Mouse (Mus musculus) layer of hippocampus, adult 9-11 months (tissue): ENCODE results near the gene Hyal4.

Experiments
- DNase-seq: peaks from one replicate; pipeline ENCODE4 v3.0.0; 2022

Hyal4 gene

GRCm38 (mm10) chr6:24748029-24748428 is at the start of gene Hyal4:
Hyal4 (plus strand) TSS chr6:24748329.
- DNase-seq, result no peak

GRCm38 (mm10) chr6:24707090-24707489 is 41.0 kb upstream of the Hyal4 start:
- DNase-seq, result no peak

GRCm38 (mm10) chr6:24707499-24707898 is 40.6 kb upstream of the Hyal4 start:
- no peak for DNase-seq

GRCm38 (mm10) chr6:24721317-24722099 is 26.6 kb upstream of the Hyal4 start:
- peak; percentile 41 for DNase-seq

GRCm38 (mm10) chr6:24728130-24728529 is 20.0 kb upstream of the Hyal4 start:
- DNase-seq, result no peak

GRCm38 (mm10) chr6:24732945-24733344 is 15.2 kb upstream of the Hyal4 start, which contains the start of gene Hyal6:
Hyal6 (plus strand) TSS chr6:24733245.
- no peak for DNase-seq

- DNase-seq, result no peak
These were observed 13.6 kb upstream of the Hyal4 start for GRCm38 (mm10) chr6:24734565-24734964.

- DNase-seq, result no peak
These were observed 11.2 kb downstream of the Hyal4 start for GRCm38 (mm10) chr6:24759281-24759680.

GRCm38 (mm10) chr6:24766261-24766660 is 18.1 kb downstream of the Hyal4 start:
- DNase-seq, result no peak

- no peak for DNase-seq
These were observed 31.1 kb downstream of the Hyal4 start for GRCm38 (mm10) chr6:24779182-24779581.

- no peak for DNase-seq
These were observed 42.8 kb downstream of the Hyal4 start, which contains the start of gene Spam1 for GRCm38 (mm10) chr6:24790888-24791287. Spam1 (plus strand) TSS chr6:24791188.
